Mouse (Mus musculus) bone marrow, adult 2 months (tissue): Measurements from ENCODE around the gene Rtn4rl2.

ENCODE experiments used
- CTCF ChIP-seq: fragments of 200-500 bp; IDR thresholded peaks from 2 replicates; pipeline ENCODE4 v1.5.1; 2011; ENCODE audit warnings: low read length, control low read depth; ENCODE audit not compliant: control insufficient read depth, insufficient read depth
- POLR2A ChIP-seq: fragments of 200-500 bp; IDR thresholded peaks from 2 replicates; pipeline ENCODE4 v1.6.1; 2011; ENCODE audit warnings: low read depth, mild to moderate bottlenecking, control low read depth, low read length, borderline replicate concordance; ENCODE audit not compliant: control insufficient read depth

GRCm38 (mm10) chr2:84826488-84827282, 59.8 kb downstream of the Rtn4rl2 start, which contains the start of gene Timm10:
- no peak for TF ChIP-seq POLR2A
- no peak for TF ChIP-seq CTCF
